Mouse (Mus musculus): Measurements from ENCODE around the gene Gid8.
"Not testable (repeated sequence)": the region's sequence is repeated elsewhere in the genome, so short reads cannot be mapped to it uniquely, and the experiment has no call there.

Gid8 gene

GRCm38 (mm10) chr2:180710276-180711155 is 599 bp downstream of the Gid8 start:
- no peak for DNase-seq

DNA sequence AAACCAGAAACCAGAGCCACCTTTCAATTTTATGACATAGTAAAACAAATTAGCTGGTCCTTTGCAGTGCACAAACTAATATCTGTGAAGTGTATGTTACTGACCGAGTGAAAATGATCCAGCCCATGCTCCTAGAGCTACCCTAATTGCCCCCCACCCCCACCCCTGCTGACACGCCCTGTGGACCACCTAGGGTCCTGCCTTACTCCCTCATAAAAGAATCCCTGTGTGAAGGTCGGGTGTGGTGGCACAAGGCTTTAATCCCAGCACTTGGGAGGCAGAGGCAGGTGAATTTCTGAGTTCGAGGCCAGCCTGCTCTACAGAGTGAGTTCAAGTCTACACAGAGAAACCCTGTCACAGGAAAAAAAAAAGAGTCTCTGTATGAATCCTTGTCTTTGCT is 1.6 kb downstream of the Gid8 start:
- no peak for DNase-seq

- DNase-seq, result no peak
These were observed 2.2 kb downstream of the Gid8 start for GRCm38 (mm10) chr2:180712037-180712689.

GRCm38 (mm10) chr2:180722748-180723147 is 12.8 kb downstream of the Gid8 start:
- DNase-seq, result not testable (repeated sequence)

DNA sequence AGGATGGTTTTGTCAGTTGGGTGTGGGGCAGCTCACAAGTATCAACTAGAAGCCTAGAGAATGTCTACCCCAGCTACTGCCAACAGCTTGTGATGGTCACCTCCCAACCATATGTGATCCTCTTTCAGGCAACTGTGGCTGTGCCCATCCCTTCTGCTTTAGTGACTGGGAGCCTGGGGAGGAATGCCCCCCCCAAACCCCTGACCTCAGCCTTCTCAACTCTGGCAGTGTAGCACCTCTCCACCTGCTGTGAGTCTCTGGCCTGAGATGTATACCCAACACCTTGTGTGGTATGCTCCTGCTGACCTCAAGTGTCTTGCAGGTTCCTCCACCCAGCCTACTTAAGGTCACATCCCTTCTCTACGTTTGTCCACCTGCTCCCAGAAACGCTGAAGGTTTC is 13.9 kb downstream of the Gid8 start:
- no peak for DNase-seq

- DNase-seq, result no peak
These were observed 14.9 kb downstream of the Gid8 start, which contains the start of gene Slc17a9 for GRCm38 (mm10) chr2:180724585-180725413. TSS of gene Slc17a9 (plus strand) at chr2:180725263.

DNA sequence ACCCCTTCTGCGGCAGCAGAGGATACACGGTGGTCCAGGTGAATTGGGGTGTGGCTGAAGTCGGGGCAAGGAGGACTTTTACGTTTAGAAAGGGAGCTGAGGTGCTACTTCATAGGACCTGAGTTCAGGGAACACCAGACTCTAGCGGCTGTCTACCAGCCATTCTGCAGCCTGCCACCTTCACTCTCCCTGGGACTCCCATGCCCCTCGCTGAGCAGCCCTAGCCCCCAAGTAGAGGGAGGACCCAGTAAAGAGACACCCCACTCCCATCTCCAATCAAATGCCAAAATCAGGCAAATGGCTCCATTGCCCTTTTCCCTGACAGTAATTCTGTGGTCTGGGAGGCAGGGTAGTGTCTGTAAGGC is 15.5 kb downstream of the Gid8 start:
- DNase-seq, result no peak

- no peak for DNase-seq
These were observed 16.1 kb downstream of the Gid8 start for GRCm38 (mm10) chr2:180725856-180726629.

- DNase-seq, result no peak
These were observed 16.9 kb downstream of the Gid8 start for GRCm38 (mm10) chr2:180726658-180727442.

DNA sequence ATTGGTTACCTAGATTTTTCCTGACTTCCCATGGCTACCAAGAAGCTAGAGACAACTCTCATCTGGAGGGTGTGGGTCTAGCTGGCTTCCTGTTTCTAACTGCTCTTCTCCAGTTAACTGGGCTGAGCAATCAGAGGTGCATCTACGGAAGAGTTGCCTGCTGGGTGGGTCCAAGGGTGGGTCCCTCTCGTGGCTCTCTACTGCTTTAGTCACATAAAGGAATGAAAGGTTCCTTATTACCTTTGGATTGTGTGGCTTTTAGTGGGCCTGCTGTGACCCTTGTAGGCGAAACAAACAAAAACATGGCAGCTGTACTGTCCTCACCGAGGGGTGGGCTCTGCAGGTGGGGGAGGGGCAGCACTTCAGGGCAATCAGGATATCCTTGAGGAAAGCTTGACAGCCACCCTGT is 17.7 kb downstream of the Gid8 start:
- no peak for DNase-seq

DNA sequence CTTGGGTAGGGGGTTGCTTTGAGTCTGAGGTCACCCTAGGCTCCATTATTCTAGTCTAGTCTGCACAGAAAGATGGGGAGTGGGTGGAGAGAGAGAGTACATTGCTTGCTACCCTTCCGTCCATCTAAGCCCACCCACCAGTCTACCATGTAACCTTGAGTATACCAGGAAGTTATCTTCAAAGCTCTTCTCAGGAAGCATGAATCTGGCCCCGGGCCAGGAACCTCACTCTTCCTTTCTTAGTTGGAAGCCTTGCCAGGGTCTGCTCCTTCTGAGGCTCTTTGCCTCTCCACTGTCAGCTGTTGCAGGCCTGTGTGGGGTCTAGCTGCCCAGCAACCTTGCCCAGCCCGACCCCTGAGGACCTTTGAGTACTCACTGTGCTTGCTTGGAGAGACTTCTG is 21.1 kb downstream of the Gid8 start:
- no peak for DNase-seq

DNA sequence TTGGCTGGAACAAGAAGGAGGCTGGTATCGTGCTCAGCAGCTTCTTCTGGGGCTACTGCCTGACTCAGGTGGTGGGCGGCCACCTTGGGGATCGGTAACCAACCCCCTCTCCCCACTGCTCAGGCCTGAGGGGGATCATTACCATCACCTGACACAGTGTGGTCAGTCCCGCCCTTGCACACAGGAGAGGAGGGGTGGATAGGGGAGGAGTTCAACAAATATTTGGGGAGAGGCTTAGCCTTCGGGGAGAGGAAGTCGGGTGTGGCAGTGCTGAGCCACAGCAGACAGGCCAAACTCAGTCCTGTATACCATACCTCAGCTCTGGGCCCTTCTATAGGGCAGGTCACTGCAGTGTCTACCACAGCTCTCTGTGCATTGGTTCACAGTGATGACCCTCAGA is 22.1 kb downstream of the Gid8 start:
- no peak for DNase-seq

DNA sequence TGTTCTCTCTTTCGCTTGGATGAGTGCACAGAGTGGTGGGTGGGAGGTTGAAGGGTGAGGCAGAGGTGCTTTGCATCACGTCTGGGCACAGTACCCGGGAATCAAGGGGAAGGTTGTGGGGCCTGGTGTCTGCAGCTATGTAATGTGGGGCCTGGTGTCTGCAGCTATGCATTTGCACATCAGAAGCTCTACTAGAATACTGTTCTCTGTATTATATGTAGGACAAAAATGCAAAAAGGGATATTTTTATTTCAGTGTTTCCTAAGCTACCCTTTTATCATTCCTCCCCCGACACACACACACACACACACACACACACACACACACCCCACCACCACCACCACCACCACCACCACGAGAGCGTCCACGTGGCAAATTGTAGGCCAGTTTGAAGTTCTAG is 25.3 kb downstream of the Gid8 start:
- no peak for DNase-seq

GRCm38 (mm10) chr2:180737984-180738383 is 28.1 kb downstream of the Gid8 start:
- no peak for DNase-seq

- no peak for DNase-seq
These were observed 30.4 kb downstream of the Gid8 start for GRCm38 (mm10) chr2:180740349-180740748.

- DNase-seq, result no peak
These were observed 31.5 kb downstream of the Gid8 start for GRCm38 (mm10) chr2:180741421-180741820.

DNA sequence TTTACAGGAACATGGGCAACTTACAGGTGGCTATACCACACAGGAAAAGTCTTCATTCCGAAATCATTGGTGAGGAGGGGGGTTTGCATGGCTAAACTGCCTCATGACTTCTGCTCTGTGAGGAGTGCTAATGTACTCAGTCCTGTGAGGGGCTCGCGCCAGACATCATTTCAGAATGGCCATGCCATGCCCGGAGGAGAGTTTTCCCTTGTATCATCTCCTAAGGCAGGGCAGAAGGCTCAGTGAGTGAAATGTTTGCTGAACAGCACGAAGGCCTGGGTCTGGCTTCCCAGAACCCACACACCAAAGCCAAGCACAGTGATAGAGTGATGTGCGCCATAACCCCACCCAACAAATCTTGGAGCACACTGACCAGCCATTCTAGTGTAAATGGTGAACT is 32.9 kb downstream of the Gid8 start:
- no peak for DNase-seq

GRCm38 (mm10) chr2:180743321-180743720 is 33.4 kb downstream of the Gid8 start:
- no peak for DNase-seq

- DNase-seq, result peak; percentile 94
These were observed 35.5 kb downstream of the Gid8 start for GRCm38 (mm10) chr2:180745248-180745927.

GRCm38 (mm10) chr2:180746569-180747192 is 36.8 kb downstream of the Gid8 start:
- no peak for DNase-seq

GRCm38 (mm10) chr2:180748904-180749303 is 39.0 kb downstream of the Gid8 start:
- DNase-seq, result no peak

Data from right cerebral cortex, postnatal 4 days (tissue).